Mouse (Mus musculus) stomach, embryonic 14.5 days (tissue): ENCODE measurements at regions not wholly inside any gene's neighbourhood (a gene's known extent, or its start where the extent isn't known, plus 50 kb on each side); places are given as distances from the start of the nearest gene placed in this dataset.

ENCODE experiments used
- ATAC-seq: fragments of 200-750 bp; cut with Nextera tagmentation; 2 replicates; pipeline ENCODE4 v1.8.0; 2017; ENCODE audit warnings: low read depth, moderate TSS enrichment; ENCODE audit not compliant: insufficient number of reproducible peaks, insufficient read depth, low FRiP score
- H3K27ac ChIP-seq: fragments of 300-500 bp; sonication (generic); 2 replicates; pipeline ENCODE4 v1.5.1; 2014; ENCODE audit warnings: mild to moderate bottlenecking, low read length, moderate library complexity, mixed read lengths
- H3K27me3 ChIP-seq: fragments of 300-500 bp; sonication (generic); 2 replicates; pipeline ENCODE4 v1.6.1; 2014; ENCODE audit warnings: low read length, control low read depth, mixed read lengths; ENCODE audit not compliant: control insufficient read depth, insufficient read depth
- H3K36me3 ChIP-seq: fragments of 300-500 bp; sonication (generic); 2 replicates; pipeline ENCODE4 v1.6.1; 2014; ENCODE audit warnings: mild to moderate bottlenecking, control low read depth, low read length, moderate library complexity, mixed read lengths; ENCODE audit not compliant: control insufficient read depth, insufficient read depth
- H3K4me1 ChIP-seq: fragments of 300-500 bp; sonication (generic); 2 replicates; pipeline ENCODE4 v1.6.1; 2014; ENCODE audit warnings: low read length, control low read depth, mixed read lengths; ENCODE audit not compliant: control insufficient read depth, insufficient read depth
- H3K4me2 ChIP-seq: fragments of 300-500 bp; sonication (generic); replicated peaks from 2 replicates; pipeline ENCODE4 v1.6.1; 2014; ENCODE audit warnings: low read depth, low read length, control low read depth
- H3K4me3 ChIP-seq: fragments of 300-500 bp; sonication (generic); 2 replicates; pipeline ENCODE4 v1.5.1; 2014; ENCODE audit warnings: low read depth, low read length, control low read depth
- H3K9ac ChIP-seq: fragments of 300-500 bp; sonication (generic); replicated peaks from 2 replicates; pipeline ENCODE4 v1.6.1; 2014; ENCODE audit warnings: low read depth, mild to moderate bottlenecking, control low read depth, low read length, moderate library complexity, mixed read lengths
- H3K9me3 ChIP-seq: fragments of 300-500 bp; sonication (generic); 2 replicates; pipeline ENCODE4 v1.6.1; 2016; ENCODE audit warnings: low read depth, low read length, control low read depth; ENCODE audit not compliant: control insufficient read depth
- WGBS: fragments of 180-500 bp; shearing (Covaris S2); extraction: QIAGEN DNeasy Blood & Tissue Kit; methylation state at CpG from one replicate; pipeline ENCODE4 v1.1.7; 2014; 5-methylcytosine and 5-hydroxymethylcytosine counted together

- Histone ChIP-seq H3K27ac (no peak overlapping the region), H3K27me3 (no peaks in the 10 kb centered on the region), H3K4me2 (no peak overlapping the region), H3K4me1 (no peaks in the 10 kb centered on the region; the same call in 1 of the 2 replicates), H3K9ac (no peak overlapping the region), H3K36me3 (no peaks in the 10 kb centered on the region), H3K9me3 (no peaks in the 10 kb centered on the region), H3K4me3 (no peak overlapping the region)
- WGBS, result 57% methylated on average over 5 of the region's 5 CpGs
- ATAC-seq, result no peak
These were observed 86.8 kb downstream of the Avpr1a start for GRCm38 (mm10) chr10:122535137-122535536.

- Histone ChIP-seq H3K27ac (no peak overlapping the region), H3K9ac (no peak overlapping the region), H3K9me3 (no peaks in the 10 kb centered on the region), H3K4me2 (no peak overlapping the region), H3K36me3 (no peaks in the 10 kb centered on the region), H3K4me1 (no peaks in the 10 kb centered on the region; the same call in 1 of the 2 replicates), H3K27me3 (no peaks in the 10 kb centered on the region), H3K4me3 (no peak overlapping the region)
- WGBS, result 37% methylated on average over 7 of the region's 7 CpGs
- no peak for ATAC-seq
These were observed 91.4 kb downstream of the Avpr1a start for GRCm38 (mm10) chr10:122539655-122540054.

- no peak for ATAC-seq
- no peak overlapping the region for H3K27ac ChIP-seq
- no peak overlapping the region for H3K4me3 ChIP-seq
- no peak overlapping the region for H3K9ac ChIP-seq
- 63% methylated on average over 9 of the region's 9 CpGs for WGBS
- no peak overlapping the region for H3K4me2 ChIP-seq
- H3K4me1 ChIP-seq, result no peaks in the 10 kb centered on the region
- no peaks in the 10 kb centered on the region for H3K36me3 ChIP-seq
- H3K9me3 ChIP-seq, result no peaks in the 10 kb centered on the region
- H3K27me3 ChIP-seq, result no peaks in the 10 kb centered on the region
These were observed 94.3 kb downstream of the Avpr1a start for GRCm38 (mm10) chr10:122542573-122542972.

GRCm38 (mm10) chr10:122544096-122544720, 95.9 kb downstream of the Avpr1a start:
- H3K4me1 ChIP-seq, result no peaks in the 10 kb centered on the region
- 21% methylated on average over 16 of the region's 16 CpGs for WGBS
- peak overlapping the region; percentile 40 for H3K4me2 ChIP-seq
- peak overlapping the region; percentile 22; the same call in 1 of the 2 replicates for H3K4me3 ChIP-seq
- H3K9ac ChIP-seq, result no peak overlapping the region
- no peak for ATAC-seq
- H3K27ac ChIP-seq, result no peak overlapping the region
- H3K9me3 ChIP-seq, result no peaks in the 10 kb centered on the region
- H3K27me3 ChIP-seq, result no peaks in the 10 kb centered on the region
- no peaks in the 10 kb centered on the region for H3K36me3 ChIP-seq

GRCm38 (mm10) chr10:122545029-122545428, 96.7 kb downstream of the Avpr1a start:
- no peak for ATAC-seq
- 92% methylated on average over 6 of the region's 6 CpGs for WGBS
- no peak overlapping the region for H3K4me2 ChIP-seq
- no peak overlapping the region for H3K9ac ChIP-seq
- H3K36me3 ChIP-seq, result no peaks in the 10 kb centered on the region
- no peak overlapping the region for H3K27ac ChIP-seq
- no peaks in the 10 kb centered on the region for H3K9me3 ChIP-seq
- H3K4me1 ChIP-seq, result no peaks in the 10 kb centered on the region
- no peak overlapping the region for H3K4me3 ChIP-seq
- H3K27me3 ChIP-seq, result no peaks in the 10 kb centered on the region

GRCm38 (mm10) chr10:122551586-122551985, 103.3 kb downstream of the Avpr1a start:
- H3K4me1 ChIP-seq, result no peaks in the 10 kb centered on the region
- H3K27me3 ChIP-seq, result no peaks in the 10 kb centered on the region
- ATAC-seq, result no peak
- no peak overlapping the region for H3K27ac ChIP-seq
- H3K36me3 ChIP-seq, result no peaks in the 10 kb centered on the region
- no peaks in the 10 kb centered on the region for H3K9me3 ChIP-seq
- WGBS, result 63% methylated on average over 5 of the region's 5 CpGs
- no peak overlapping the region for H3K4me2 ChIP-seq
- no peak overlapping the region for H3K4me3 ChIP-seq
- no peak overlapping the region for H3K9ac ChIP-seq

- WGBS, result 48% methylated on average over 2 of the region's 2 CpGs
- H3K27ac ChIP-seq, result no peak overlapping the region
- no peaks in the 10 kb centered on the region for H3K36me3 ChIP-seq
- no peaks in the 10 kb centered on the region for H3K27me3 ChIP-seq
- H3K4me2 ChIP-seq, result no peak overlapping the region
- ATAC-seq, result no peak
- H3K4me1 ChIP-seq, result no peaks in the 10 kb centered on the region
- H3K9me3 ChIP-seq, result no peaks in the 10 kb centered on the region
- H3K4me3 ChIP-seq, result no peak overlapping the region
- no peak overlapping the region for H3K9ac ChIP-seq
These were observed 105.0 kb downstream of the Avpr1a start for GRCm38 (mm10) chr10:122553124-122553822.

GRCm38 (mm10) chr10:122553851-122554250, 105.6 kb downstream of the Avpr1a start:
- Histone ChIP-seq H3K9ac (no peak overlapping the region), H3K4me2 (no peak overlapping the region), H3K4me1 (no peaks in the 10 kb centered on the region), H3K27me3 (no peaks in the 10 kb centered on the region), H3K4me3 (no peak overlapping the region), H3K9me3 (no peaks in the 10 kb centered on the region), H3K27ac (no peak overlapping the region), H3K36me3 (no peaks in the 10 kb centered on the region)
- 58% methylated on average over 2 of the region's 2 CpGs for WGBS
- ATAC-seq, result no peak
